Mouse (Mus musculus) neural tube, embryonic 11.5 days (tissue): ENCODE results near the gene Nrap. TPM values are rescaled to one million over a fixed set of nuclear protein-coding genes. Genes with fewer than 3 reads are reported as not detected.

Source experiments
- ATAC-seq: fragments of 200-750 bp; cut with Nextera tagmentation; 2 replicates; pipeline ENCODE4 v1.8.0; 2017; ENCODE audit warnings: moderate number of reproducible peaks, mild to moderate bottlenecking, moderate TSS enrichment, moderate library complexity; ENCODE audit not compliant: insufficient read depth, low FRiP score, low TSS enrichment
- DNase-seq: peaks from one replicate; pipeline ENCODE4 v3.0.0-alpha.2; 2015; ENCODE audit warnings: low spot score
- H3K27ac ChIP-seq: fragments of 300-500 bp; sonication (generic); 2 replicates; pipeline ENCODE4 v1.5.1; 2014; ENCODE audit warnings: low read depth, mild to moderate bottlenecking, low read length
- H3K27me3 ChIP-seq: fragments of 300-500 bp; sonication (generic); 2 replicates; pipeline ENCODE4 v1.6.1; 2014; ENCODE audit warnings: mild to moderate bottlenecking, low read length, mixed read lengths; ENCODE audit not compliant: control insufficient read depth, insufficient read depth
- H3K36me3 ChIP-seq: fragments of 300-500 bp; sonication (generic); 2 replicates; pipeline ENCODE4 v1.6.1; 2014; ENCODE audit warnings: mild to moderate bottlenecking, low read length, moderate library complexity, mixed read lengths; ENCODE audit not compliant: control insufficient read depth, insufficient read depth
- H3K4me1 ChIP-seq: fragments of 300-500 bp; sonication (generic); 2 replicates; pipeline ENCODE4 v1.6.1; 2014; ENCODE audit warnings: low read length, mixed read lengths; ENCODE audit not compliant: control insufficient read depth, insufficient read depth
- H3K4me2 ChIP-seq: fragments of 300-500 bp; sonication (generic); 2 replicates; pipeline ENCODE4 v1.6.1; 2014; ENCODE audit warnings: low read depth, mild to moderate bottlenecking, moderate library complexity
- H3K4me3 ChIP-seq: fragments of 300-500 bp; sonication (generic); 2 replicates; pipeline ENCODE4 v1.5.1; 2014; ENCODE audit warnings: low read depth, low read length
- H3K9ac ChIP-seq: fragments of 300-500 bp; sonication (generic); 2 replicates; pipeline ENCODE4 v1.6.1; 2014; ENCODE audit warnings: mild to moderate bottlenecking, low read length
- H3K9me3 ChIP-seq: fragments of 300-500 bp; sonication (generic); 2 replicates; pipeline ENCODE4 v1.6.1; 2016; ENCODE audit warnings: low read length; ENCODE audit not compliant: control insufficient read depth
- WGBS: fragments of 180-500 bp; shearing (Covaris S2); extraction: QIAGEN DNeasy Blood & Tissue Kit; methylation state at CpG from one replicate; pipeline ENCODE4 v1.1.7; 2014; 5-methylcytosine and 5-hydroxymethylcytosine counted together
- polyA plus RNA-seq: library from polyadenylated mRNA; unstranded; fragments of >200 nt; fragmentation: Nextera tagmentation; extraction: Ambion mirVana; gene quantifications from 2 replicates; pipeline ENCODE4 v1.2.1, GENCODE M21; 2014

Gene Nrap
- polyA plus RNA-seq, 1 experiment from 2014 or later: 0.16 TPM

DNA sequence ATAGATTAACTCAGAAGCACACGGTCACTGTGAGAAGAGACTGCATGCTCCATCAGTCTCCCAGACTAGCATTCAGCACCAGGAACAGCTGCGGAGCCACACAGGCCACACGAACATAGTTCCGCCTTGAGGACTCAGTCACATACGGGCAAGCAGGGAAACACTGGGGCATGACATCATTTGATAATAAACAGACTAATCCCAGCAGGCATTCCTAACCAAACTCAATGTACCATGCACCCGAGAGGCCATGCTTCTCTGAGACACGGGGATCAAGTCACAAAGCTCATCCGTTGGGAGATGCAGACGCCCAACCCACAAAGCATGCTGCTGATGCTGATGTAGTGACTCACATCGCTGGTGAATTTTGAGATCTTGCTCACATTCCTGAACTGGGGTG, 15.8 kb downstream of the Nrap start:
- no peaks in the 10 kb centered on the region for H3K36me3 ChIP-seq
- no peaks in the 10 kb centered on the region for H3K9me3 ChIP-seq
- H3K4me1 ChIP-seq: no peaks in the 10 kb centered on the region
- H3K4me2 ChIP-seq: no peak overlapping the region
- no peak overlapping the region for H3K27ac ChIP-seq
- no peaks in the 10 kb centered on the region for H3K27me3 ChIP-seq
- no peak overlapping the region for H3K9ac ChIP-seq
- H3K4me3 ChIP-seq: no peak overlapping the region
- ATAC-seq: no peak
- 76% methylated on average over 10 of the region's 10 CpGs for WGBS
- DNase-seq: no peak

GRCm38 (mm10) chr19:56373246-56373645, 16.6 kb downstream of the Nrap start:
- Histone ChIP-seq H3K27ac (no peak overlapping the region), H3K4me1 (no peaks in the 10 kb centered on the region), H3K27me3 (no peaks in the 10 kb centered on the region), H3K36me3 (no peaks in the 10 kb centered on the region), H3K9me3 (no peaks in the 10 kb centered on the region), H3K4me2 (no peak overlapping the region), H3K9ac (no peak overlapping the region), H3K4me3 (no peak overlapping the region)
- no peak for ATAC-seq
- no peak for DNase-seq
- WGBS: 93% methylated on average over 5 of the region's 5 CpGs

DNA sequence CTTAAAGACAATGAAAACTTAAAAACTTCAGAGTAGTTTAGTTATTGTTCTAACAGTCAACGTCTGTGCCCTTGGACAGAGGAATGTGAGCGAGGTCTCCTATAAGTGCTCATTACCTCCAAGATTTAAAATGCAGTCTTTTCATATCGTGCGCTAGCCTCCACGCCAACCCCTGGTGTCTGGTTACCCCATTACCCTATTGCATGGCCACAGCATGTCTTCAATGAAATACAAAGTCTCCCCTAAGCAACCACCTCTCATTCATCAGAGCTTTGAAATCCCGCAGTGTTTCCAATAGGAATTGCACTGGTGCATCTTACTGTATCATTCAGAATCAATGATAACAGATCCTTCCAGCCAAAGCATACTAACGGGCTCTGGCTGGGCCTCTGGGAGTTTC, 17.6 kb downstream of the Nrap start:
- WGBS: 80% methylated on average over 7 of the region's 7 CpGs
- H3K9ac ChIP-seq: no peak overlapping the region
- no peak for DNase-seq
- no peaks in the 10 kb centered on the region for H3K4me1 ChIP-seq
- no peaks in the 10 kb centered on the region for H3K9me3 ChIP-seq
- ATAC-seq: no peak
- H3K36me3 ChIP-seq: no peaks in the 10 kb centered on the region
- no peaks in the 10 kb centered on the region for H3K27me3 ChIP-seq
- H3K27ac ChIP-seq: no peak overlapping the region
- H3K4me3 ChIP-seq: no peak overlapping the region
- no peak overlapping the region for H3K4me2 ChIP-seq

DNA sequence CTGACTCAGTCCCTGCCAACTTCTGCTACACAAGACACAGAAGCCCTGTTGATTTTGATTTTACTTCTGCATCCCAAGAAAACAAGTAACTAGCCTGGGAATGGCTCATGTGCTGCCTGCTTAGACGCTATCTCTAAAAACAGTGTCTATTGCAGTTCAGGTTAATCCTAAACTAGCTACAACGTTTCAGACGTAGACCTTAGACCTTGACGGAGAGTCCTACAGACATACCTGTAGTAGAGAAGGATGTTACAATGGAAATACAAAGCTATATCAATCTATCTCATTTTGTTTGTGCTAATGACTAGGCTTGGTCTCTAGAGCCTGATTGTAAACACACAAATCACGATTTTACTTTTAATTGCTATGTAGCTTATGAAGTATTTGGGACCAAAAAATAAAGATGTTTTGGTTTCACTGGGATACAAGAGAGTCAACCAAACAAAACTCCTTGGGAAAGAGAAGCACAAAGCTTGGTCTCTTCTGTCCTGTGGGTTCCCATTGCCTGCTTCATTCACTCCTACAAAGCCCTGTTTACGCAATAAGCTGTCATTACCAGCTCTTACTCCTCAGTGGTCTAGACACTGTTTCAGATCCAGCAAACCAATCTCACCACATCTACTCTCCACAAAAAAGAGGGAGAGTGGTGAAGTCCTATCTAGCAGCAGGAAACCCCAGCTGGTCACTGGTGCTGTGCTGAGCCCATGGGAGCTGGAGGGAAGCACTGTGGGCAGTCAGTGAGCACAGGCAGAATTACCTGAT, 19.3 kb downstream of the Nrap start:
- ATAC-seq (no peak), DNase-seq (no peak)
- WGBS: 94% methylated on average over 6 of the region's 6 CpGs
- Histone ChIP-seq H3K27ac (no peak overlapping the region), H3K9me3 (no peaks in the 10 kb centered on the region), H3K27me3 (no peaks in the 10 kb centered on the region), H3K4me2 (no peak overlapping the region), H3K4me1 (no peaks in the 10 kb centered on the region), H3K36me3 (no peaks in the 10 kb centered on the region), H3K9ac (no peak overlapping the region), H3K4me3 (no peak overlapping the region)

DNA sequence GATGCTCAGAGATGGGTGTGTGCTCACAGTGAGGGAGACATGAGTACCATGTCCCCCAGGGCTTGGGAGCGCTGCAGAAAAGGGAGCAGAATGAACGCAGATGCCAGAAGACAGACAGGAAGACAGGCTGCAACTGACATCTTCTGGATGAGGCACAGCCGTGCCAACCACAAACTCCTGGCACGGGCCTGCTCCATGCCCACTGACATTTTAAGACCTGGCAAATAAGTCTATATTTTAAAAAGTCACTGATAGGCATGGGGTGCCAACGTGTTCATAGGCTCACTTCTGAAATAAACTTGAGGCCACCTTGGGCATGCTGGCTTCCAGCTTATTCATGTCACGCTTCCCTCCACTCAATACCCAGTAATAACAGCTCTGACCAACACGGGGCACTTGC, 20.9 kb downstream of the Nrap start:
- H3K9me3 ChIP-seq: no peaks in the 10 kb centered on the region
- ATAC-seq (no peak), DNase-seq (no peak)
- H3K9ac ChIP-seq: no peak overlapping the region
- no peaks in the 10 kb centered on the region for H3K36me3 ChIP-seq
- H3K27ac ChIP-seq: no peak overlapping the region
- 94% methylated on average over 7 of the region's 7 CpGs for WGBS
- H3K27me3 ChIP-seq: no peaks in the 10 kb centered on the region
- H3K4me2 ChIP-seq: no peak overlapping the region
- H3K4me3 ChIP-seq: no peak overlapping the region
- no peaks in the 10 kb centered on the region for H3K4me1 ChIP-seq

DNA sequence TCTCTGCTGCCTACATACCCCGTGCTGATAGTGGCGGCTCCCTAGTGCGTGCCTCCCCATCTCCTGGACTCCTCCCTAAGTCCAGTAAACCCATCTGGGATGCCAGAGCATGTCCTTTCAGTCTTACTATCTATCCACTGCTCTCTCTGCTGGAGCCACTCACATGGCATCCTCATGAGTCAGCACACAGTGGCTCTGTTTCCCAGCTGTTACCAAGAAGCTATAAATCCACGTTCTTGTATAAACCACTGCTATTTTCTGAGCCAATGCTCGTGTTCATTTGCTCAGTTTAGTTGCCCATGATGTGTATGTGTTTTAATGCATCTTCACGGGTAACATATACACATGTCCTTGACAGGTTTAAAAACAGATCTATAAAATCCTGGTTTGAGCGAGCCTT, 22.1 kb downstream of the Nrap start:
- Histone ChIP-seq H3K4me3 (no peak overlapping the region), H3K9ac (no peak overlapping the region), H3K27me3 (no peaks in the 10 kb centered on the region), H3K4me1 (no peaks in the 10 kb centered on the region), H3K9me3 (no peaks in the 10 kb centered on the region), H3K4me2 (no peak overlapping the region), H3K36me3 (no peaks in the 10 kb centered on the region), H3K27ac (no peak overlapping the region)
- ATAC-seq: no peak
- DNase-seq: no peak
- WGBS: 86% methylated on average over 7 of the region's 7 CpGs

GRCm38 (mm10) chr19:56366625-56367024, 23.2 kb downstream of the Nrap start:
- no peaks in the 10 kb centered on the region for H3K27me3 ChIP-seq
- ATAC-seq: no peak
- no peak overlapping the region for H3K4me2 ChIP-seq
- no peaks in the 10 kb centered on the region for H3K4me1 ChIP-seq
- WGBS: 85% methylated on average over 9 of the region's 9 CpGs
- no peak for DNase-seq
- no peak overlapping the region for H3K27ac ChIP-seq
- no peaks in the 10 kb centered on the region for H3K36me3 ChIP-seq
- H3K9me3 ChIP-seq: no peaks in the 10 kb centered on the region
- no peak overlapping the region for H3K4me3 ChIP-seq
- H3K9ac ChIP-seq: no peak overlapping the region

- Histone ChIP-seq H3K9me3 (no peaks in the 10 kb centered on the region), H3K27me3 (no peaks in the 10 kb centered on the region), H3K36me3 (no peaks in the 10 kb centered on the region), H3K4me3 (no peak overlapping the region), H3K4me2 (no peak overlapping the region), H3K27ac (no peak overlapping the region), H3K4me1 (no peaks in the 10 kb centered on the region), H3K9ac (no peak overlapping the region)
- DNase-seq (no peak), ATAC-seq (no peak)
- 79% methylated on average over 11 of the region's 11 CpGs for WGBS
Measured at GRCm38 (mm10) chr19:56366168-56366567, 23.7 kb downstream of the Nrap start.

DNA sequence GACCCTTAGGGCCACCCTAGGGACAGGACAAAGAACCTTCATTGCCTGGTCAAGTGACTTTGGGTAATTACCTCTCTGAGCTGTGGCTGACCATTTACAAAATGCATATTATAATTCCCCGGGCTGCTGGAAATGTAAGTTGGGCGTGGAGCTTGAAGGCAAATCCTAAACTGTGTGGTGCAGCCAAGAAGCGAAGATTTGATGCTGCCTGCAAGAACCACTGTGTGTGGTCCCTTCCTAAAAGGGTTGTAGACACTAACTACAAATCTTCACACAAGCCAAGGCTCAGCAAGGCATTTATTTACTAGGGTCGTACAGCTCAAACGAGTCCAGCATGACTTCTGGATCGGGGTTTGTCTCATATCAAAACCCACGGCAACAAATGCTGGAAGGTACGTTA, 25.3 kb downstream of the Nrap start:
- no peaks in the 10 kb centered on the region for H3K4me1 ChIP-seq
- no peak overlapping the region for H3K27ac ChIP-seq
- H3K36me3 ChIP-seq: no peaks in the 10 kb centered on the region
- H3K9ac ChIP-seq: no peak overlapping the region
- no peaks in the 10 kb centered on the region for H3K27me3 ChIP-seq
- H3K9me3 ChIP-seq: no peaks in the 10 kb centered on the region
- H3K4me3 ChIP-seq: no peak overlapping the region
- H3K4me2 ChIP-seq: no peak overlapping the region
- ATAC-seq (no peak), DNase-seq (no peak)
- WGBS: 82% methylated on average over 8 of the region's 8 CpGs
